Mouse (Mus musculus) heart, postnatal 0 days (tissue): Measurements from ENCODE around the gene Zmiz1.

ENCODE experiments used
- CTCF ChIP-seq: IDR thresholded peaks from 2 replicates; pipeline ENCODE4 v1.5.1; 2016; ENCODE audit warnings: antibody characterized with exemption, control low read depth, low read depth
- EP300 ChIP-seq: IDR thresholded peaks from 2 replicates; pipeline ENCODE4 v1.6.1; 2016; ENCODE audit warnings: antibody characterized with exemption, low read depth

- peak; percentile 96 for TF ChIP-seq CTCF
- peak; percentile 56; the same call in 1 of the 2 replicates for TF ChIP-seq EP300
Measured at GRCm38 (mm10) chr14:25646161-25646621, 187.2 kb downstream of the Zmiz1 start.
